Comparison of ENCODE assay signal across 7 mouse cellular contexts in genomic region chr17:35162730-35163129, GRCm38 (mm10). TPM values are rescaled to one million over a fixed set of nuclear protein-coding genes. Genes with fewer than 3 reads are reported as not detected.
DNase-seq lines count a peak whose midpoint lies in the region; ATAC-seq and TF ChIP-seq lines count a peak whose summit lies in the region.

No protein-coding gene starts in this region.

- ATAC-seq in limb, embryonic 13.5 days (ENCODE audit: low FRiP score, low read depth): no peak
- no peak for ATAC-seq in midbrain, postnatal 0 days (ENCODE audit: low FRiP score)

- peaks cover 30% of the 10 kb centered on the region for H3K4me1 ChIP-seq in hindbrain, embryonic 10.5 days (replicated peaks)
- H3K4me1 ChIP-seq in limb, embryonic 13.5 days: peaks cover 33% of the 10 kb centered on the region
- H3K4me1 ChIP-seq in midbrain, postnatal 0 days (ENCODE audit: insufficient read depth, low read length): peaks cover 11% of the 10 kb centered on the region; the same call in 1 of the 2 replicates

- peak overlapping the region; percentile 100 for H3K27ac ChIP-seq in hindbrain, embryonic 10.5 days
- H3K27ac ChIP-seq in limb, embryonic 13.5 days: no peak overlapping the region
- H3K27ac ChIP-seq in midbrain, postnatal 0 days (ENCODE audit: low read depth, low read length): peak overlapping the region; percentile 43; the same call in 1 of the 2 replicates

- H3K4me3 ChIP-seq in hindbrain, embryonic 10.5 days: peak overlapping the region; percentile 97
- peak overlapping the region; percentile 100 for H3K4me3 ChIP-seq in limb, embryonic 13.5 days
- peak overlapping the region; percentile 87 for H3K4me3 ChIP-seq in midbrain, postnatal 0 days (ENCODE audit: low read depth, low read length)

- no peaks in the 10 kb centered on the region for H3K9me3 ChIP-seq in hindbrain, embryonic 10.5 days
- no peaks in the 10 kb centered on the region for H3K9me3 ChIP-seq in limb, embryonic 13.5 days
- H3K9me3 ChIP-seq in midbrain, postnatal 0 days (ENCODE audit: low read length): no peaks in the 10 kb centered on the region

- H3K36me3 ChIP-seq in hindbrain, embryonic 10.5 days: peaks cover 52% of the 10 kb centered on the region
- H3K36me3 ChIP-seq in limb, embryonic 13.5 days: peaks cover 52% of the 10 kb centered on the region
- peaks cover 45% of the 10 kb centered on the region for H3K36me3 ChIP-seq in midbrain, postnatal 0 days (ENCODE audit: insufficient read depth, low read length)

- 71% methylated on average over 12 of the region's 12 CpGs for WGBS in hindbrain, embryonic 10.5 days
- 53% methylated on average over 12 of the region's 12 CpGs for WGBS in limb, embryonic 13.5 days
- WGBS in midbrain, postnatal 0 days: 24% methylated on average over 12 of the region's 12 CpGs

- no peak for TF ChIP-seq CTCF in midbrain, postnatal 0 days (IDR thresholded peaks at IDR 0.05)

- H3K27me3 ChIP-seq in hindbrain, embryonic 10.5 days (ENCODE audit: insufficient read depth, poor library complexity, severe bottlenecking): no peaks in the 10 kb centered on the region
- no peaks in the 10 kb centered on the region for H3K27me3 ChIP-seq in limb, embryonic 13.5 days
- H3K27me3 ChIP-seq in midbrain, postnatal 0 days (ENCODE audit: insufficient read depth, low read length): no peaks in the 10 kb centered on the region

- peak; percentile 62 for DNase-seq in NIH3T3 (ENCODE audit: low read depth)
- DNase-seq in cerebellum, postnatal 14 days: peak; percentile 51 to 62
- DNase-seq in hindbrain, embryonic 10.5 days (ENCODE audit: low spot score): no peak
- DNase-seq in midbrain, postnatal 0 days (ENCODE audit: low spot score): no peak
- DNase-seq in right cerebral cortex, postnatal 25 days: no peak
- DNase-seq in thymus, postnatal 0 days (ENCODE audit: low spot score): no peak

- H3K9ac ChIP-seq in limb, embryonic 13.5 days: peak overlapping the region; percentile 100
- H3K9ac ChIP-seq in midbrain, postnatal 0 days (replicated peaks; ENCODE audit: low read length, poor library complexity, severe bottlenecking): peak overlapping the region; percentile 98

- H3K4me2 ChIP-seq in limb, embryonic 13.5 days (replicated peaks): peak overlapping the region; percentile 99
- H3K4me2 ChIP-seq in midbrain, postnatal 0 days (ENCODE audit: low read depth, low read length, poor library complexity, severe bottlenecking): peak overlapping the region; percentile 85

RNA-seq across cellular contexts. Expression of gene Prrc2a, which starts 2.0 kb away (rescaled TPM):
- 193 and 221 TPM in 2 replicates for polyA plus RNA-seq in hindbrain, embryonic 10.5 days (2016; fragmentation: Nextera tagmentation; extraction: Ambion mirVana)
- 217 and 227 TPM in 2 replicates for polyA plus RNA-seq in limb, embryonic 13.5 days (2015; fragmentation: Nextera tagmentation; extraction: Ambion mirVana)
- total RNA-seq in midbrain, postnatal 0 days (2014; rRNA removed): 193 and 230 TPM in 2 replicates
- 85.7 and 88.0 TPM in 2 replicates for polyA plus RNA-seq in midbrain, postnatal 0 days (2015; fragmentation: Nextera tagmentation; extraction: Ambion mirVana)
- polyA plus RNA-seq in thymus, postnatal 0 days (2015; fragmentation: Nextera tagmentation; extraction: Ambion mirVana): 81.3 and 113 TPM in 2 replicates

RNA-seq across cellular contexts. Expression of gene Aif1, which starts 13.1 kb away (rescaled TPM):
- 4.2 and 6.5 TPM in 2 replicates for polyA plus RNA-seq in hindbrain, embryonic 10.5 days (2016; fragmentation: Nextera tagmentation; extraction: Ambion mirVana)
- 9.0 and 10.2 TPM in 2 replicates for polyA plus RNA-seq in limb, embryonic 13.5 days (2015; fragmentation: Nextera tagmentation; extraction: Ambion mirVana)
- total RNA-seq in midbrain, postnatal 0 days (2014; rRNA removed): 1.8 and 4.1 TPM in 2 replicates
- 9.2 and 9.5 TPM in 2 replicates for polyA plus RNA-seq in midbrain, postnatal 0 days (2015; fragmentation: Nextera tagmentation; extraction: Ambion mirVana)
- 45.2 and 47.2 TPM in 2 replicates for polyA plus RNA-seq in thymus, postnatal 0 days (2015; fragmentation: Nextera tagmentation; extraction: Ambion mirVana)

RNA-seq across cellular contexts. Expression of gene Lst1, which starts 25.5 kb away (rescaled TPM):
- polyA plus RNA-seq in hindbrain, embryonic 10.5 days (2016; fragmentation: Nextera tagmentation; extraction: Ambion mirVana): 4.8 and 11.9 TPM in 2 replicates
- polyA plus RNA-seq in limb, embryonic 13.5 days (2015; fragmentation: Nextera tagmentation; extraction: Ambion mirVana): 10.1 and 12.1 TPM in 2 replicates
- 5.9 and 26.7 TPM in 2 replicates for total RNA-seq in midbrain, postnatal 0 days (2014; rRNA removed)
- 7.8 and 12.0 TPM in 2 replicates for polyA plus RNA-seq in midbrain, postnatal 0 days (2015; fragmentation: Nextera tagmentation; extraction: Ambion mirVana)
- 35.3 and 41.8 TPM in 2 replicates for polyA plus RNA-seq in thymus, postnatal 0 days (2015; fragmentation: Nextera tagmentation; extraction: Ambion mirVana)

RNA-seq across cellular contexts. Expression of gene Bag6, which starts 27.8 kb away (rescaled TPM):
- polyA plus RNA-seq in hindbrain, embryonic 10.5 days (2016; fragmentation: Nextera tagmentation; extraction: Ambion mirVana): 70.3 and 77.6 TPM in 2 replicates
- polyA plus RNA-seq in limb, embryonic 13.5 days (2015; fragmentation: Nextera tagmentation; extraction: Ambion mirVana): 66.7 and 67.2 TPM in 2 replicates
- total RNA-seq in midbrain, postnatal 0 days (2014; rRNA removed): 330 and 339 TPM in 2 replicates
- 62.3 and 68.9 TPM in 2 replicates for polyA plus RNA-seq in midbrain, postnatal 0 days (2015; fragmentation: Nextera tagmentation; extraction: Ambion mirVana)
- 42.3 and 48.0 TPM in 2 replicates for polyA plus RNA-seq in thymus, postnatal 0 days (2015; fragmentation: Nextera tagmentation; extraction: Ambion mirVana)

RNA-seq across cellular contexts. Expression of gene Apom, which starts 30.9 kb away (rescaled TPM):
- 0.16 and 0.49 TPM in 2 replicates for polyA plus RNA-seq in hindbrain, embryonic 10.5 days (2016; fragmentation: Nextera tagmentation; extraction: Ambion mirVana)
- 3.2 TPM in 1 of 2 replicates, not detected in the other for polyA plus RNA-seq in limb, embryonic 13.5 days (2015; fragmentation: Nextera tagmentation; extraction: Ambion mirVana)
- 0.44 TPM in 1 of 2 replicates, not detected in the other for total RNA-seq in midbrain, postnatal 0 days (2014; rRNA removed)
- polyA plus RNA-seq in midbrain, postnatal 0 days (2015; fragmentation: Nextera tagmentation; extraction: Ambion mirVana): 0.22 TPM in 1 of 2 replicates, not detected in the other
- 0.18 and 0.21 TPM in 2 replicates for polyA plus RNA-seq in thymus, postnatal 0 days (2015; fragmentation: Nextera tagmentation; extraction: Ambion mirVana)

Comparison
In these comparisons a context has a peak if more than half of its experiments do, and no peak if none do; other contexts are left out.
1. DNase-seq: peak in NIH3T3 (single experiment) and cerebellum, postnatal 14 days (2 of 2); none in hindbrain, embryonic 10.5 days (single experiment), midbrain, postnatal 0 days (single experiment), right cerebral cortex, postnatal 25 days (single experiment) and thymus, postnatal 0 days (single experiment).
2. Peak in every context shown above with its lines, with median percentiles within 50 percentile points of each other: H3K4me3 ChIP-seq.